Mouse (Mus musculus) left cerebral cortex, adult 2 months (tissue): ENCODE results near the gene Gm47959. TPM values are rescaled to one million over a fixed set of nuclear protein-coding genes. Genes with fewer than 3 reads are reported as not detected.

Experiments used
- DNase-seq, 2 experiments: peaks; one replicate each; pipeline ENCODE4 v3.0.0; 2021 to 2022; ENCODE audit warnings: low spot score in 2 of 2, mixed read lengths in 1 of 2; ENCODE audit errors: extremely low spot score in 1 of 2
- H3K27ac ChIP-seq: fragments of 200-600 bp; 2 replicates; pipeline ENCODE4 v1.8.1; 2022
- H3K4me3 ChIP-seq: fragments of 200-600 bp; 2 replicates; pipeline ENCODE4 v1.8.1; 2022
- CTCF ChIP-seq: fragments of 200-600 bp; IDR thresholded peaks from 2 replicates; pipeline ENCODE4 v1.8.1; 2022; ENCODE audit warnings: antibody characterized with exemption, mild to moderate bottlenecking, moderate library complexity
- intact Hi-C: fragments of 180-260 bp; cut with DNase I; formaldehyde crosslinking; loops from one replicate; pipeline ENCODE4 v1.15.1; 2025
- total RNA-seq, 2 experiments: library from RNA; stranded (reverse); gene quantifications; 2 replicates each; pipeline ENCODE4 v1.2.3; 2021

The Gm47959 gene
- total RNA-seq, 2 experiments from 2014 or later, result not detected

DNA sequence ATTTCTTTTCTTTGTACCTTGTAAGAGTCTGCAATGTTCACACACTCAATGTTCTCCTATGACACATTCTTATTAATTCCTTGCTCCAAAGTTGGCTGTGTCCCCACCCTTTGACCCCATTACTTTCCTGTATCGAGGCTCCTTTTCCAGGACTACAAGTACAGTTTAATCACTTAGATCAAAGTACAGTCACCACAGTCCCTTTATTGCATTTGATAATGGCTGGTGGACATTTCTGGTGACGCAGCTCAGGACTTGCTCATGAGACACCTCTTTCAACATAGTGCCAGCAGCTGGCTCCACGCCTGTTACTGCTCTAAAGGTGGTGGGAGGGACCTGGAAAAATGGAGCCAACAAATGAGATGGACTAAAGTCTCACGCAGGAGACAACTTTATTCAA is 9.3 kb upstream of the Gm47959 start:
- no peak for TF ChIP-seq CTCF
- Histone ChIP-seq H3K4me3 (no peak overlapping the region), H3K27ac (no peak overlapping the region)
- intact Hi-C loops, result no loop called here
- DNase-seq, result no peak

- DNase-seq, result no peak
- Histone ChIP-seq H3K4me3 (no peak overlapping the region), H3K27ac (no peak overlapping the region)
- TF ChIP-seq CTCF, result no peak
- intact Hi-C loops, result no loop called here
These were observed 8.8 kb upstream of the Gm47959 start for GRCm38 (mm10) chr1:82991596-82991995.

GRCm38 (mm10) chr1:82992093-82992492 is 8.3 kb upstream of the Gm47959 start:
- no peak for TF ChIP-seq CTCF
- H3K27ac ChIP-seq, result no peak overlapping the region
- intact Hi-C loops, result no loop called here

DNA sequence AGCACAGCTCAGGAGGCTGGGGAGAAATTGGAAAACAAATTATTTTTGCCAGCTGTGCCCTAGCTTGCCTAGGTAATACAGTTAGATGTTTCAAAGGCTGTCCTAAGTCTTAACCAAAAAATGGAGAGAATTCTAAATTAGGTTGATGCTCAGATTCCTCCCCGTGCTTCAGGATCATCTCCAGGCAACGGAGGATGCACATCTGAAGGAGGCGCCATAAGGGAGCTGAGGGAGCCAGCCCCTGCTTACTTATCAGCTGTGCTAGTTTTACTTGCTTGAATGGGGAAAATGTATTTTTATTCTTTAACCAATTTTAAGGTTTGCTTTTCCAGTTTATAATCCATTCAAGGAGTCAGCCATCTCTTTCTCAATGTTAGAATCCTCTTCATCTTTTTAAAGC is 6.4 kb upstream of the Gm47959 start:
- Histone ChIP-seq H3K27ac (no peak overlapping the region), H3K4me3 (no peak overlapping the region)
- intact Hi-C loops, result no loop called here
- DNase-seq, result no peak
- TF ChIP-seq CTCF, result no peak

More at GRCm38 (mm10) chr1:82992093-82992492, 8.3 kb upstream of the Gm47959 start:
- DNase-seq, result no peak
- no peak overlapping the region for H3K4me3 ChIP-seq

- TF ChIP-seq CTCF, result no peak
- no peak overlapping the region for H3K4me3 ChIP-seq
- intact Hi-C loops, result no loop called here
- DNase-seq, result no peak
- H3K27ac ChIP-seq, result no peak overlapping the region
These were observed 6.2 kb downstream of the Gm47959 start for GRCm38 (mm10) chr1:83006218-83007179.

DNA sequence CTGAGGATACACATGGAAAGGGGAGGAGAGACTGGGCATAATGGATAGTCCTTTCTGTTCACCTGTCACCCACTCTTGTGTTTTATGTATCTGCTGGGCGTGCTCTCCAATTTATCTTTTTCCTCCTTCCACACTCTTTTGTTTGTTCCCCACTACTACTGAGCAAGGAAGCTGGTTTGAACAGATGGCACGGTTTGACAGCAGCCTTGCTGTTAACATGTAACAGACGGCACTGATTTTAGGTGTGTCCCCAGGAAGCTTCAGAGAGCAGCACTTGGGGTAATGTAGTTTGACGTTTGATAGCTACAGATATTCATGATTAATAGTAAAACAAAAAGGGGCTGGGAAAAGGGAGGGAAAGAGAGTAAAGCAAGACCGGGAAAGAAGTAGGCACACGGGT is 7.1 kb downstream of the Gm47959 start:
- Histone ChIP-seq H3K4me3 (no peak overlapping the region), H3K27ac (no peak overlapping the region)
- no peak for DNase-seq
- no peak for TF ChIP-seq CTCF
- intact Hi-C loops, result no loop called here

DNA sequence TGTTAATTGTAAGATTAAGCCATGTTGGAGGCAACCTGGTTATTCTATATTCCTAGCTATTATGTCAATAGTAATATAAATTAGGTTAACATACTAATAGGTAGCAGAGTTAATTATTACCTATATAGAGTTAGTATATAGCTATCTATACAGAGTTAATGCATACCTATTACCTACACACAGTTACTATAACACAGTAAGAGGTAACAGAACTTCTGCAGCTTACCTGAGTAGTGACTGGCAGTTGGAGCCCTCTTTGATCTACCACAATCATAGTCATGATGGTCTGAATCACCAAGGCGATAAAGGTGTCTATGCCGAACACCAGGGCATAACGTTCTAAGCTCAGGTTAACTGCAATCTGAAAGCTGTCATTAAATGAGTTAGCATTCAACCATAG is 14.1 kb downstream of the Gm47959 start:
- Histone ChIP-seq H3K27ac (no peak overlapping the region), H3K4me3 (no peak overlapping the region)
- intact Hi-C loops, result no loop called here
- TF ChIP-seq CTCF, result no peak
- DNase-seq, result no peak

DNA sequence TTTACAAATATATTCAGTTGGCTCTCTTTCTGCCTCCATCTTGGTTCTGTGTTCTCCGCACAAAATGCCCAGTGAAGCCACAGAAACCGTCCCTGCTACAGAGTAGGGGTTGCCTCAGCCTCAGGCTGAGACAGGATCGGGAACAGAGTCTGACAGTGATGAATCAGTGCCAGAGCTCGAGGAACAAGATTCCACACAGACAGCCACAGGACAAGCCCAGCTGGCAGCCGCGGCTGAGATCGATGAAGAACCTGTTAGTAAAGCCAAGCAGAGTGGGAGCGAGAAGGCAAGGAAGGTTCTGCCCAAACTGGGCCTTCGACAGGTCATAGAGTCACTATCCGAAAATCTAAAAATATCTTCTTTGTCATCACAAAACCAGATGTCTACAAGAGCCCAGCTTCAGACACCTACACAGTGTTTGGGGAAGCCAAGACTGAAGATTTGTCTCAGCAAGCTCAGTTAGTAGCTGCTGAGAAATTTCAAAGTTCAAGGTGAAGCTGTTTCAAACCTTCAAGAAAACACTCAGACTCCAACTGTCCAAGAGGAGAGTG is 15.1 kb downstream of the Gm47959 start:
- intact Hi-C loops, result no loop called here
- no peak for TF ChIP-seq CTCF
- H3K4me3 ChIP-seq, result no peak overlapping the region
- DNase-seq, result no peak
- H3K27ac ChIP-seq, result no peak overlapping the region

DNA sequence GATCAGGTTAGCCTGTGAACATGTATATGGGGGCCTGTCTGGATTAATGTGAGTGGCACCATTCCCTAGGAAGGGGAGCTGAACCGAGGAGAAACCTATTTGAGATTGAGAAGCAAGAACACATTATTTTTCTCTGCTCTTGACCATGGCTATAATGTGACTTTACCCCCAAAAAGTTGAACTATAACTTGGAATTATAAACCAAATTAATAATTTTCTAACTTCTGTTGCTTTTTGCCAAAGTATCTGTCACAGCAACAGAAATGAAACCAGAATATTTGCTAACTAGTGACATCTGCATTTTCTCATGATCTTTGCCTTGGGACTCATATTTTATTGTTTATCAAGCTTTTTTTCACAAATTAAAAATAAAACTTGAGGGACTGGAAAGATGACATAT is 16.2 kb downstream of the Gm47959 start:
- TF ChIP-seq CTCF, result no peak
- no peak overlapping the region for H3K27ac ChIP-seq
- no peak for DNase-seq
- intact Hi-C loops, result no loop called here
- H3K4me3 ChIP-seq, result no peak overlapping the region

DNA sequence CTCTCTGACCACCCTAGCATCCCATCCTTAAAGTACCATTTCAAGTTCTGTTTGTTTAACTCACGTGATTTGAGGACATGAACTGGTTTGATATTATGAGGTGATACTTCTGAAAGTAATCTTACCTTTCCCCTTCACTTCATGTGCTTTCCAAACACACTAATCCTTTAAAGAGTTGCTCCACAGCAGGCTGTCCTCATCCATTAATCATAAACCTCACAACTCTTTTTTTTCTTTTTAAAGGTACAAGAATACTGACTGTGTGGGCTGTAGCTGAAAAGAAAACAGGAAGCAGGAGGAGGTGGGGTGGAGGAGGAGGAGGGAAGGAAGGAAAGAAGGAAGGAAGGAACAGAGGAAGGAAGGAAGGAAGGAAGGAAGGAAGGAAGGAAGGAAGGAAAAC is 31.6 kb downstream of the Gm47959 start:
- no peak for DNase-seq
- Histone ChIP-seq H3K4me3 (no peak overlapping the region), H3K27ac (no peak overlapping the region)
- intact Hi-C loops, result no loop called here
- no peak for TF ChIP-seq CTCF

- Histone ChIP-seq H3K27ac (no peak overlapping the region), H3K4me3 (no peak overlapping the region)
- TF ChIP-seq CTCF, result no peak
- no peak for DNase-seq
- intact Hi-C loops, result no loop called here
These were observed 32.2 kb downstream of the Gm47959 start for GRCm38 (mm10) chr1:83032508-83032907.

GRCm38 (mm10) chr1:83034509-83034908 is 34.2 kb downstream of the Gm47959 start:
- no peak for TF ChIP-seq CTCF
- intact Hi-C loops, result no loop called here
- Histone ChIP-seq H3K4me3 (no peak overlapping the region), H3K27ac (no peak overlapping the region)
- DNase-seq, result no peak
